Mouse (Mus musculus) olfactory bulb, adult 2 months (tissue): ENCODE results near the gene Uso1.

Experiments used
- CTCF ChIP-seq: fragments of 200-500 bp; IDR thresholded peaks from 2 replicates; pipeline ENCODE4 v1.5.1; 2012; ENCODE audit warnings: low read depth, mild to moderate bottlenecking, low read length, moderate library complexity; ENCODE audit not compliant: insufficient read depth
- POLR2A ChIP-seq: fragments of 200-500 bp; IDR thresholded peaks from 2 replicates; pipeline ENCODE4 v1.6.1; 2012; ENCODE audit warnings: mild to moderate bottlenecking, low read depth, low read length, moderate library complexity; ENCODE audit not compliant: insufficient read depth

DNA sequence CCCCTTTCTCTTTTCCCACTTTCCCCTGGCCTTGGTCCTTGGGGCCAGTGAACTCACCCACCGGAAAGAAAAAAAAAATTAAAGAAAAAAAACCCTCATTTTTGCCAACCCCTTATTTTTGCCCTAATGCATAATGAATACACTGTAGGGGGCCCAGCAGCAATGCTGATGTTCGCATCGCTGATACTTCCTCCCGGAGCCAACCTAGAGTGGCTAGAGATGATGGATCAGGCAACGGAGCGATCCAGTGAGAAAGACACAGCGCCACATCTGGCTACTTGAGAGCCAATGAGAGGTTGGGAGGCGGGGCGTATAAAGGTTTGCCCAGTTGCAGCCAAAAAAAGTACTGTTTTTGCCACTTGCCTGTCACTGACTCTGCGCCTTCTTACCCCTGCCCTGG is 91.0 kb downstream of the Uso1 start:
- TF ChIP-seq CTCF (no peak), POLR2A (no peak)
